In the genomic region with DNA sequence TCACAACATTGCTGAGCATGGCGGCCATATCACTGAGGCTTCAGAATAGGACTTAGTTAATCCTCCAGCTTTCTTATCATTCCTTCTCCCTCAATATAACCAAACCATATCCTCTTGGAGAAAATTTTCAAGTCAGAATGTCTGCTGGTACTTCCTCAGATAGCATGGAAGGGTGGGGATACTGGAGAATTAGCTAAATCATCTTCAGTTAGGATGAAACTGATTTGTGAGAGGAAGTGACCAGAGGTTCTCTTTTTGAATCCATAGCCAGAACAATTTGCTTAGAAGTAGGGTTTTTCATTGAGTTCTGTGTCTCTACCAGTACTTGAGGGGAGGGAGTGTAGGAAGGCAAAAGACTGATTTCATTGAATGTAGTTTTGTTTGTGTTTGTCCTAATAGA, we compare ENCODE assay signal across 46 mouse cellular contexts. TPM values are rescaled to one million over a fixed set of nuclear protein-coding genes. Genes with fewer than 3 reads are reported as not detected.
"Had no signal": no experiment of that assay in that cellular context is flagged by ENCODE, and none has a peak within 500 bp of the region (broad histone marks: within the 10 kb centered on the region; RNA-seq: fewer than 3 reads in every experiment).

No protein-coding gene starts in this region.

- ATAC-seq: liver, embryonic 12.5 days; lung, postnatal 0 days; midbrain, embryonic 13.5 days; midbrain, embryonic 15.5 days; midbrain, embryonic 16.5 days had no signal

- H3K4me1 ChIP-seq: limb, embryonic 10.5 days; limb, embryonic 12.5 days; limb, embryonic 13.5 days; limb, embryonic 15.5 days; lung, embryonic 15.5 days; midbrain, embryonic 10.5 days; midbrain, embryonic 12.5 days; midbrain, embryonic 13.5 days; midbrain, embryonic 15.5 days; neural tube, embryonic 12.5 days had no signal

- DNase-seq: left cerebral cortex, postnatal 4 days; liver; liver, embryonic 13.5 days; lung, adult 18-20 months; lung, adult 2 months; lung, embryonic 14.5 days; lung, postnatal 10 days; lung, postnatal 14 days; lung, postnatal 36 days; lung, postnatal 4 days; midbrain, embryonic 14.5 days had no signal

- H3K4me2 ChIP-seq: limb, embryonic 12.5 days; limb, embryonic 13.5 days; limb, embryonic 15.5 days; liver, embryonic 11.5 days; liver, embryonic 12.5 days; liver, embryonic 13.5 days; liver, embryonic 15.5 days; lung, embryonic 14.5 days; lung, embryonic 15.5 days; midbrain, embryonic 11.5 days; midbrain, embryonic 12.5 days; midbrain, embryonic 13.5 days; midbrain, embryonic 15.5 days; neural tube, embryonic 12.5 days had no signal

- H3K4me3 ChIP-seq: limb, embryonic 10.5 days; limb, embryonic 12.5 days; limb, embryonic 13.5 days; limb, embryonic 15.5 days; liver, embryonic 12.5 days; liver, embryonic 13.5 days; liver, embryonic 15.5 days; lung, embryonic 15.5 days; megakaryocyte, embryonic 14.5 days; midbrain, embryonic 10.5 days; midbrain, embryonic 12.5 days; midbrain, embryonic 13.5 days; midbrain, embryonic 15.5 days; myocyte; neural tube, embryonic 12.5 days had no signal

- H3K27ac ChIP-seq: limb, embryonic 10.5 days; limb, embryonic 12.5 days; limb, embryonic 13.5 days; limb, embryonic 15.5 days; liver, embryonic 12.5 days; liver, embryonic 13.5 days; liver, embryonic 14.5 days; liver, embryonic 15.5 days; lung, embryonic 15.5 days; macrophage; midbrain, embryonic 10.5 days; midbrain, embryonic 12.5 days; midbrain, embryonic 13.5 days; midbrain, embryonic 15.5 days; neural tube, embryonic 12.5 days had no signal

- H3K9ac ChIP-seq: limb, embryonic 12.5 days; limb, embryonic 13.5 days; limb, embryonic 15.5 days; liver, embryonic 12.5 days; liver, embryonic 13.5 days; liver, embryonic 14.5 days; liver, embryonic 15.5 days; lung, embryonic 14.5 days; lung, embryonic 15.5 days; midbrain, embryonic 12.5 days; midbrain, embryonic 13.5 days; midbrain, embryonic 15.5 days; neural tube, embryonic 12.5 days had no signal

- H3K27me3 ChIP-seq: limb, embryonic 12.5 days; limb, embryonic 13.5 days; limb, embryonic 15.5 days; liver, embryonic 12.5 days; liver, embryonic 13.5 days; liver, embryonic 15.5 days; lung, embryonic 15.5 days; megakaryocyte, embryonic 14.5 days; midbrain, embryonic 12.5 days; midbrain, embryonic 13.5 days; midbrain, embryonic 15.5 days; neural tube, embryonic 12.5 days had no signal

- H3K9me3 ChIP-seq: limb, embryonic 10.5 days; limb, embryonic 12.5 days; limb, embryonic 13.5 days; limb, embryonic 15.5 days; liver, embryonic 12.5 days; liver, embryonic 13.5 days; liver, embryonic 15.5 days; lung, embryonic 15.5 days; megakaryocyte, embryonic 14.5 days; midbrain, embryonic 10.5 days; midbrain, embryonic 12.5 days; midbrain, embryonic 13.5 days; midbrain, embryonic 15.5 days; neural tube, embryonic 12.5 days had no signal

RNA-seq across cellular contexts. Expression of a gene that starts 35.7 kb away (rescaled TPM):
- total RNA-seq: left cerebral cortex, adult 8-10 months; left cerebral cortex, postnatal 10 days; left cerebral cortex, postnatal 14 days; left cerebral cortex, postnatal 25 days; left cerebral cortex, postnatal 36 days; left cerebral cortex, postnatal 4 days; liver, adult 2 months; megakaryocyte progenitor cell, adult 5-6 weeks; megakaryocyte-erythroid progenitor cell, adult 5-6 weeks; midbrain, postnatal 0 days; monocyte, adult 5-6 weeks had no signal
- polyA plus RNA-seq: limb, embryonic 10.5 days; limb, embryonic 11.5 days; limb, embryonic 12.5 days; limb, embryonic 13.5 days; limb, embryonic 14.5 days; liver, adult 2 months; liver, embryonic 11.5 days; liver, embryonic 12.5 days; liver, embryonic 13.5 days; liver, embryonic 14.5 days; liver, embryonic 15.5 days; liver, embryonic 16.5 days; lung, adult 2 months; lung, embryonic 14.5 days; macrophage; midbrain, embryonic 10.5 days; midbrain, embryonic 12.5 days; midbrain, embryonic 14.5 days; midbrain, embryonic 15.5 days; midbrain, postnatal 0 days; myocyte; neural tube, embryonic 11.5 days; neural tube, embryonic 12.5 days had no signal

RNA-seq across cellular contexts. Expression of a gene that starts 47.2 kb away (rescaled TPM):
- total RNA-seq: left cerebral cortex, postnatal 10 days; left cerebral cortex, postnatal 14 days; left cerebral cortex, postnatal 25 days; left cerebral cortex, postnatal 36 days; left cerebral cortex, postnatal 4 days; liver, adult 2 months; megakaryocyte progenitor cell, adult 5-6 weeks; megakaryocyte-erythroid progenitor cell, adult 5-6 weeks; monocyte, adult 5-6 weeks had no signal
- polyA plus RNA-seq: limb, embryonic 10.5 days; limb, embryonic 11.5 days; limb, embryonic 12.5 days; limb, embryonic 13.5 days; limb, embryonic 15.5 days; liver, adult 2 months; liver, embryonic 11.5 days; liver, embryonic 12.5 days; liver, embryonic 13.5 days; liver, embryonic 14.5 days; liver, embryonic 15.5 days; liver, embryonic 16.5 days; lung, adult 2 months; lung, embryonic 14.5 days; lung, embryonic 15.5 days; lung, embryonic 16.5 days; lung, postnatal 0 days; macrophage; midbrain, embryonic 10.5 days; midbrain, embryonic 11.5 days; midbrain, embryonic 12.5 days; midbrain, embryonic 13.5 days; midbrain, embryonic 14.5 days; midbrain, embryonic 15.5 days; midbrain, embryonic 16.5 days; midbrain, postnatal 0 days; myocyte; neural tube, embryonic 11.5 days; neural tube, embryonic 12.5 days had no signal
